Mouse (Mus musculus): Measurements from ENCODE around the gene Col4a1.
A peak's percentile ranks its signal among the peaks of the same experiment; 100 is the strongest.

Gene Col4a1

GRCm38 (mm10) chr8:11233009-11233408 is 79.6 kb downstream of the Col4a1 start:
- DNase-seq (ENCODE audit: low spot score in 2 of 2): no peak

- DNase-seq (ENCODE audit: low spot score in 2 of 2): no peak
Observed at GRCm38 (mm10) chr8:11230277-11230676, 82.3 kb downstream of the Col4a1 start.

DNA sequence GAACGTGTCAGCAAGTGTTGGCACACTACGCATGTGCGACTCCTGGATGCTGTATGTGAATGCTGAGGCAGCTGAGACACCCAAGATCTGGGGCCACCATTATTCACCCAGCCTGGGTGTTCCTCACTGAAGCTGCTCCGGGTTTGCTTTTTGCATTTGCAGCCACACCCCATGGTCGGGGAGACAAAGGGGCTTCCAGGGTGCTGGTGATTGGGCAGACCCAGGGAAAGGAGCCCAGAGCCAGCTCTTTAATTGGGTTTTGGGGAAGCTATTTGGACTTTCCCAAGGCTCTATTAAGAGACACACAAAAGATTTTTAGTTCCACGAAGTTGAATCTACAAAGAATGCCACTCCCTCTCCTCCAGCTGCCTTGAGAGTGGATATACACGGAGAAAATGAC is 85.2 kb downstream of the Col4a1 start:
- no peak for DNase-seq (ENCODE audit: low spot score in 2 of 2)

DNA sequence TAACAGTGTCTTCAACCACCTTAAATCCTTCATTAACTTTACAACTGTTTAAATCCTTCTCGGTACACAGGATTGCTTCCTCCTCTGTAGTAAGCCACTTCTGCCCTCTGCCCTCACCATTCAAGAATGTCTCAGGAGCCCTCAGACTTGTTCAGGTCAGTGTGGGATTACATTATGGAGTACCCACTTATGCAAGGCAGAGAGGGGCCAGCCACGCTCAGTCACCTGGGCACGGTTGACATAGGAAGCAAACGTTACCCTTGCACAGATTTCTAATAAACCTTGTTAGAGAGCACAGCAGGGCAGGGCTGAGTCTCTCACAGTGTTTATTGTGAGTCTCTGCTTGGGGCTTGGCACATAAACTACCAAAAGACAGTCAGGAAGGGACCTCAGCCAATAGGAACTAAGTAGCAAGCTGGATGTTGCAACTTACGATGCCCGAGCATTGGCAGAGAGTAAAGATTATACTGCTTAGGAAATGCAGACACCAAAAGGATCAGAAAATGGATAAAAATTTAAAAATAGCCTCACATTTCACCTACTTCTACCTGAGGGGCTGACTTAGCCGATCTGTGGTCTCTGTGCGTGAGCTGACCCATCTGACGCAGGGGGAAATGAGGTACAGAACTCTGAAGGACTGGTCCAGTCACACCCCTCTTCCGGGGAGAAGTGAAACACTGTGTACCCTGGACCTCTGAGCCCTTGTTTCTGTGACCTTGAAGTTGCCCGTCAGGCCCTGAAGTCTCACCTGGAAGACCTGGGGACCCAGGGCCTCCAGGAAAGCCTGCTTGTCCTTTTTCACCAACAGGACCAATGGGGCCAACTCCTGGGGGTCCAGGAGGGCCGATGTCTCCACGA is 86.8 kb downstream of the Col4a1 start:
- DNase-seq (ENCODE audit: low spot score in 2 of 2): no peak

GRCm38 (mm10) chr8:11224178-11224577 is 88.4 kb downstream of the Col4a1 start:
- no peak for DNase-seq (ENCODE audit: low spot score in 2 of 2)

DNA sequence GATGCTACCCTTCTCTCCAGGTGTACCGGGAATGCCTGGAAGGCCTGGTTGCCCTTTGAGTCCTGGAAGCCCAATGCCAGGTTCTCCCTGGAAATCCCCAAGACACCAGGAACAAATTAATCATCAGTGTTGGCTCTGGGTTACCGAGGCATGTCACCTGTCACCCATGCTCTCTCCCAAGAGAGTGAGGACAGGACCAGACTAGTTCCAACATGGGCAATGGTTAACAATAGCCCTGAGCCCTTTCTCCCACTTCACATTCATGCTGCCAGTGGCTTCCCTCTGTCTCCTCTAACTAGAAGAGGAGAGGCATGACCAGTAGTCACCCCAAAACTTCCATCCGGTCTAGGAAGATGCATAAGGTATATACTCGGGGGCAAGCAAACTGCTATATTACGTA is 91.3 kb downstream of the Col4a1 start:
- no peak for DNase-seq (ENCODE audit: low spot score in 2 of 2)

DNA sequence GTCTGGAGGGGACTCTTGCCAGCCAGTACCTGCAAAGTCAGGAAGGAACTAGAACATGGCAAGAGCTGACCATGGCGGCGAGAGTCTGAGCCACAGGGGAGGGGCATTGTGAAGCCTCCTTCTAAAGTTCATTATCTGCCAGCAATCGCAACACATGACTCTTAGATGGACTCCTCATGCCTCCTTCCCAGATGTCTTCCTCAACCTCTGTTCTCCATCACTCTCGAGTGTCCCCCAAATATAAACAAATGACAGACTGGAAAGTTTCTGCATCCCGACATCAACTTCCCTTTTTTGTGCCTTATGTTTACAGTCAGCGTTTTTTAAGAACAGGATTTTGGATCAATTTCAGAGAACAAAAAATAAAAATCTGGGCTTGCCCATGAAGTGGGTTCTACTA is 93.3 kb downstream of the Col4a1 start:
- no peak for DNase-seq (ENCODE audit: low spot score in 2 of 2)

DNA sequence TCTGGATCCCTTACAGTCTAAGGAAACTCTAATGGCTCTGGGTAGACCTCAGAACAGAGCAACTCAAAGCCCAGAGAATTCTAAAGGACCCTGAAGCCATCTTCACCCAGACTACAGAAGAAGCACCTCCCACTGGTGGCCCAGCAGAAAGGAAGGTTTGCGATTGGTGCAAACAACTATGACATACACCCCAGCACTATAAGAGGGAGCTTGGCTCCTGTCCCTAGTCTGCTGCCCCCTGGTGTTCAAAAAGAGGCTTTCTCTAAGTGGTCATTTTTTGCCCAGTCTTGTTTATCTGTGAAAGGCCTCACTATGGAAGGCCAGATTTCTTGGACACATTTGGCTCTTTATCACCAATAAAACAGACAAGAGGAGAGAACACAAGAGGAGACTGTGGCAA is 97.4 kb downstream of the Col4a1 start:
- DNase-seq (ENCODE audit: low spot score in 2 of 2): peak; percentile 6 to 17

DNA sequence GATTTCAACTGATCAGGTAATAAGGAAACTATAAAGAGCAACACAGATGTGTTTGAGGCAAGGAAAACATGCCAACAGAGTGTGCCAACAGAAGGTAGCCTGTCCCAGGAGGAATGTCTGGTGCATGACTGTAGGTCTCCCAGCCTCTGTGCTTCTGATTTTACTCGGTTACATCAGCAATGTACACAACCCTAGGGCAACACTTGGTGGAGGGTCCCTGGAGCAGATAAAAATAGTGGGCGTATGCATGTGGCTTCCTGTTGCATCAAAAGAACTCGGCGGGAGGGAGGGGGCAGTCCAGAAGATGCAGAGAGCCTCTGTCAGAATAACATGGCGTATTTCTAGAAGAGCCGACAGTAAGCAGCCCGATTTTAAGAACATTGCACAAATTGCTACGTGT is 106.1 kb downstream of the Col4a1 start:
- DNase-seq (ENCODE audit: low spot score in 2 of 2): no peak

DNA sequence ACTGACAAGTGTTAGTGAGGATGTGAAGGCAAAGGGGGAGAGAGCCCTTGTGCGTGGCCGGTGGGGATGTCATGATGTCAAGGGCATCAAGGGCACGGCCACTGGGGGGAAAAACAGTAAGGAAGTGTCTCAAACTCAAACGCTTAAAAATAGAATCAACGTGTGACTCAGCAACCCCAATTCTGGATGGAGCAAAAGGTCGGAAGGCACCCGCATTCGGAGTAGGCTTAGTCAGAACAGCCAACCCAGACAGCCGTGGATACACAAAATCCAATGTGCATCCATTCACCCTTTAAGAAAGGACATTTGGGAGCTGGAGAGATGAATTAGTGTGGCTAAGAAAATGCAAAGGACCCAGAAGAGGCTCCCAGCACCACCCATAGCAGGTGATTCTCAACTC is 107.1 kb downstream of the Col4a1 start:
- DNase-seq (ENCODE audit: low spot score in 2 of 2): no peak

- no peak for DNase-seq (ENCODE audit: low spot score in 2 of 2)
Observed at GRCm38 (mm10) chr8:11203260-11204110, 109.1 kb downstream of the Col4a1 start.

DNA sequence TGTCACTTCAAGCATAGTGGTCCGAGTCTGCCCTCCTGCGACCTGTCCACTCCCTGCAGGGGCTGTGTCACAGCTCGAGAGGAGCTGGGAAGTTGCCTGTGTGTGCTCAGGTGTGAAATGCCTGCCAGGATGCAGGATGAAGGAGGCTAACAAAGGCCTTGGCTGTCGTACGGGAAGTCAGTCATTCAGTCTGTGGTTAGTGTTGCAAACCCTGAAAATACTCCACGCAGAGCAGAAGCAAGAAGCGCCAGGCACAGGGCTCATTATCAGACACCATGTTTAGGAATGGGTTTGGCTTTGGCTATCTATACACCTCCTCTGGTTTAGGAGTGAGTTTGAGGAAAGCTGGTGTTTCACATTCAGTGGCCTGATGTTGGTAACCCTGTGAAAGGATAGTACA is 114.0 kb downstream of the Col4a1 start:
- no peak for DNase-seq (ENCODE audit: low spot score in 2 of 2)

GRCm38 (mm10) chr8:11197988-11198387 is 114.6 kb downstream of the Col4a1 start:
- DNase-seq (ENCODE audit: low spot score in 2 of 2): no peak

DNA sequence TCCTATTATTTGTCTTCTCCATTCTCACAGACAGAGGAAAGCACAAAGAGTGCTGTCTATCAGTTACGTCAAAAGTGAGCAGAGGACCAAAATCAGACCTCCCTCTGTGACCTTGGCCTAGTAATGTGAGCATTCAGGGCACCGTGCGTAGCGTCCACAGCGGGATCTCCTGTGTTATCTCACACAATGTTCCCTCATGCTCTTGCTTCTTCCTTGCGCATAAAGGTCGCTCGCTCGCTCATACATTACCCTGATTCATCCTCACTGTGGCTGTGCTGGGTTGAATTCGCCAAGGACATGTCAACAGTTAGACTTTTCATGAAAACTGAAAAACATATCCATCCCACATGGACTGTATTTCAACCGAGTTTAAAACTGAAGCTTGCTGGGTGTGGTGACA is 115.4 kb downstream of the Col4a1 start:
- no peak for DNase-seq (ENCODE audit: low spot score in 2 of 2)

- no peak for DNase-seq (ENCODE audit: low spot score in 2 of 2)
Observed at GRCm38 (mm10) chr8:11192719-11193324, 119.8 kb downstream of the Col4a1 start.

GRCm38 (mm10) chr8:11187581-11188271 is 124.9 kb downstream of the Col4a1 start:
- DNase-seq (ENCODE audit: low spot score in 2 of 2): peak; percentile 29 to 45

DNA sequence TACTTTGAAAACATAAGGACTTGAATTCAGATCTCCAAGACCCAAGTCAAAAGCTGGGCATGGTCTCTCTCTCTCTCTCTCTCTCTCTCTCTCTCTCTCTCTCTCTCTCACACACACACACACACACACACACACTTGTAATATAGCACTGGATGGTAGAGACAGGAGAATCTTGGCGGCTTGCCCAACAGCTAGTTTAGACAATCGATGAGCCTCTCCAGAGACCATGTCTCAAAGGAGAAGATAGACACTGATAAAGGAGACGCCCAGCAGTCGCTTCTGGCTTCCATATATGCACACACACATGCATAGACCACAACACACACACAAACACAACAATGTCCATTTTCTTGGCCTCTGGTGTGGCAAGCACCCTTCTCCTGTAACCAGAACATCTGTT is 126.2 kb downstream of the Col4a1 start:
- no peak for DNase-seq (ENCODE audit: low spot score in 2 of 2)

DNA sequence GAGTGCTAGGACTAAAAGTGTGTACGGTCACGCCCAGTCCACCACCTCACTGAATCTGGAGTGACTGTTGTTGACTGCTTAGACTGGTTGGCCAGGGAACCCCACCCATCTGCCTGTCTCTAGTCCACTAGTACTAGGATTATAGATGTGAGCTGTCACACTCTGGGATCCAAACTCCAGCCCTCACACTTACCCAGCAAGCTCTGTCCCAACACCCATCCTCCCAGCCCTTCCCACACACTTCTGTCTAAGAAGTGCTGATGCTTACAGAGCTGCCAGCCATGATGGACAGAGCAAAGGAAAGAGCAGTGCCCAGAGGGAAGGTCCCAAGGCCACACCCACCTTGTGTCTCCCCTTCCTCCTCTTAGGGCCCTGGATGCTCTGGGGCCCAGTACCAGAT is 127.0 kb downstream of the Col4a1 start:
- DNase-seq (ENCODE audit: low spot score in 2 of 2): no peak

- DNase-seq (ENCODE audit: low spot score in 2 of 2): no peak
Observed at GRCm38 (mm10) chr8:11183611-11184031, 129.0 kb downstream of the Col4a1 start.

DNA sequence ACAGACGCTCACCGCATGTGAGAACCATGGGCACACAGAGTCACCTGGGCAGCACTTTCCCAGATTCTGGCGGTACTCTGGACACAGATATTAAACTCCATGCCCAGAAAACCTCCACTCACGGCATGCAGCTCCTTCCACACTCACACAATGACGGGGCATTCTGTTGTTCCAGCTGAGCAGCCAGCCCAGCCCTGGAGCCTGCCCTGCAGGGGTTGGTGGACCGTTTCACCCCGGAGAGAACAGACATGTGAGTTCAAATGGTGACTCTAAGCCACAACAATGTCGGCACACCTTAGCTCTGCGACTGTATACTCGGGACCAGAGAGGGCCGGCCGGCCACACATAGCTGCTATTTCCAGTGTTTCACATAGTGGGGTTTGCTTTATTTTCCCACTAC is 130.0 kb downstream of the Col4a1 start:
- DNase-seq (ENCODE audit: low spot score in 2 of 2): no peak

GRCm38 (mm10) chr8:11182148-11182484 is 130.5 kb downstream of the Col4a1 start:
- no peak for DNase-seq (ENCODE audit: low spot score in 2 of 2)
